Mouse (Mus musculus) cerebellum, adult 8-10 months (tissue): ENCODE measurements around the gene Ints5.
"Not testable (repeated sequence)": the region's sequence is repeated elsewhere in the genome, so short reads cannot be mapped to it uniquely, and the experiment has no call there.

ENCODE experiments used
- DNase-seq: peaks from one replicate; pipeline ENCODE4 v3.0.0; 2022

Ints5 gene

DNA sequence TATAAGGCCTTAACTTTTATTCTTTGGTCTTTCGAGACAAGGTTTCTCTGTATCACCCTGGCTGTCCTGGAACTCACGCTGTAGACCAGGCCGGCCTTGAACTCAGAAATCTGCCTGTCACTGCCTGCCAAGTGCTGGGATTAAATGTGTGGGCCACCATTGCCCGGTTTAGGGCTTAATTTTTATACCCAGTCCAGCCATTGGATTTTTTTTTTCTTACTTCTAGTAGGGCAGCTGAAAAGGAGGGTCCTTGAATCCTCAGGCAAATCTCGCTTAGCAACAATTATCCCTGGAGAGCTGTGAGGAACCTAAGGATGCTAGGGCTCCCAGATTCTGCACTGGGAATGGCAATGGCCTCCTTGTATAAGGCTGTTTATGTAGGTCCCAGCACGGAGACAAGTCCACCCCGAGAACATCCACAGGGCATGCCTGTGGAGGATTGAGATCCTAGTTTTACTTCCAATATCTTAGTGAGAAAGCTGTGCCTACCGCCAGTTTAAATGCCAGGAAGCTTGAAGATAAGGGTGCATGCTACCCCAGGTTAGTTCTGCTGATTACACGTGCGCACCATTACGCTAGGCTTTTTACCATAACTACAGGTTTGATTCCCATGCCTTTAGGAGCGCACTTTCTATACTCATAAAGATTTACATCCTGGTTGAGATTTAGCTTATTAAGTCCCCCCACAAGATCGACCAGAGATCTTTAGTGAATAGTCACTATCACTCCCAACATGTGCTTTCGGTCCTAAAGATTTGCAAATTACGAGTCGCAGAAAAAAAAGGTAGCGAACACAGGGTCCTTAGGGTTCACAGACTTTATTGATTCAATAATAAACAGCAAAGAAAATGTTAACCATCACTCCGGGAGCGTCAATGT is 5.0 kb upstream of the Ints5 start:
- no peak for DNase-seq

DNA sequence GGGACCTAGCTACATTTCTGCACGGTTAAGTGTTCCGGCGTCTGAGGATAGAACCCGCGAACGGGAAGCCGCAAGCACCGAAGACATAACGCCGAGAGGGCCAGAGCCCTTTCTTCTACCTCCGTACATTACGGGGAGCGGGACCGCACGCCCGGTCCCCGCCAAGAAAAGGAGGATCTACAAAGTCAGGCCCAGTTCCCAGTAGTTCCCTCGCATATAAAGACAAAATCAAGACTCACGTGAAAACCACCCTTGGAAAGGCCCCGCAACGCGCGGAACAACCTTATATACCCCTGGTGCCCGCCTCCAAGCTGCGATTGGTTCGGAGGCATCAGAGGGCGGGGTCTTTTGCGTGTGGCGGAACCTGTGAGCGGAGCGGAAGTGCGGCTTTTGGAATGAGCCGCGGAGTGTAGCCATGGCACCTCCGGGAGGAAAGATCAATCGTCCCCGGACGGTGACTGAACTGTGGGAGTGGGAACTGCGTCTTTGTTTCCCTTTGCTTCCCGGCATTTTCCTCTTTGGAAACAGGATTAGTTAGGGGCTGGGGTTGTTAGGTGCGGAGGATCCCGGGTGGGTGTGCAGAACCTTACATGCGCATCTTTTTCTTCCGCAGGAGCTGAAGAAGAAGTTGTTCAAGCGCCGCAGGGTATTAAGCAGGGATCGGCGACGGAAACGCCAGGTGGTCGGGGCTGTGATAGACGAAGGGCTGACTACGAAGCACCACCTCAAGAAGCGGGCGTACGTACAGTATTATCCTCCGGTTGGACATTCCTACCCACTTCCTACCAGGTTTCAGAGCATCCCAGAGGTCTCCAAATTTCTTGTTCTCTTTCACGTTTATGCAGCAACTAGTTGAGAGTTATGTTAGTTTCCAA is 4.1 kb upstream of the Ints5 start, which contains the start of the genes 1810009A15Rik and Gm49416:
Gene 1810009A15Rik (plus strand): TSS at position 343 of the 875 bp plus-strand sequence.
Gene Gm49416 (plus strand): TSS at position 416 of the 875 bp plus-strand sequence.
- DNase-seq = peak; percentile 92

DNA sequence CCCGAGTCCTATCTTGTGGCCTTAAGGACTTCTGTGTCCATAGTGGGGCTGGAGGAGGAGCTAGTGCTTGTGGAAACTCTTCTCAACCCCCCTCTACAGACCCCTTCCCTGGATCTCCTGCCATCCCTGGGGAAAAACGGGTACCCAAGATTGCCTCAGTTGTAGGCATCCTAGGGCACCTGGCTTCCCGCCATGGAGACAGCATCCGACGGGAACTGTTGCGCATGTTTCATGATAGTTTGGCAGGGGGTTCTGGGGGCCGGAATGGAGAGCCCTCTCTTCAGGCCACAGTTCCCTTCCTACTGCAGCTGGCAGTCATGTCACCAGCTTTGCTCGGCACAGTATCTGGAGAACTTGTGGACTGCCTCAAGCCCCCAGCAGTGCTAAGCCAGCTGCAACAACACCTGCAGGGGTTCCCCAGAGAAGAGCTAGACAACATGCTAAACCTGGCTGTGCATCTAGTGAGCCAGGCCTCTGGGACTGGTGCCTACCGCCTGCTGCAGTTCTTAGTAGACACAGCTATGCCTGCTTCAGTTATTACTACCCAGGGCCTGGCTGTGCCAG is 2.7 kb downstream of the Ints5 start:
- DNase-seq = no peak

DNA sequence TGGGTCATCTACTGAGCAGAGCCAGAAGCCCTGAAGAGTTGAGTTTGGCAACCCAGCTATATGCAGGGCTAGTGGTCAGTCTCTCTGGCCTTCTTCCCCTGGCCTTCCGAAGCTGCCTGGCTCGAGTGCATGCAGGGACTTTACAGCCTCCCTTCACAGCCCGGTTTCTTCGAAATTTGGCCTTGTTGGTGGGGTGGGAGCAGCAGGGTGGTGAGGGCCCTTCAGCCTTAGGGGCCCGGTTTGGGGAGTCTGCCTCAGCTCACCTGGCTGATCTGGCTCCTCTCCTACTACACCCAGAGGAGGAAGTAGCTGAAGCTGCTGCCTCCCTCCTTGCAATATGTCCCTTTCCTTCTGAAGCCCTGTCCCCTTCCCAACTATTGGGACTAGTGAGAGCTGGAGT is 3.4 kb downstream of the Ints5 start:
- DNase-seq = not testable (repeated sequence)

DNA sequence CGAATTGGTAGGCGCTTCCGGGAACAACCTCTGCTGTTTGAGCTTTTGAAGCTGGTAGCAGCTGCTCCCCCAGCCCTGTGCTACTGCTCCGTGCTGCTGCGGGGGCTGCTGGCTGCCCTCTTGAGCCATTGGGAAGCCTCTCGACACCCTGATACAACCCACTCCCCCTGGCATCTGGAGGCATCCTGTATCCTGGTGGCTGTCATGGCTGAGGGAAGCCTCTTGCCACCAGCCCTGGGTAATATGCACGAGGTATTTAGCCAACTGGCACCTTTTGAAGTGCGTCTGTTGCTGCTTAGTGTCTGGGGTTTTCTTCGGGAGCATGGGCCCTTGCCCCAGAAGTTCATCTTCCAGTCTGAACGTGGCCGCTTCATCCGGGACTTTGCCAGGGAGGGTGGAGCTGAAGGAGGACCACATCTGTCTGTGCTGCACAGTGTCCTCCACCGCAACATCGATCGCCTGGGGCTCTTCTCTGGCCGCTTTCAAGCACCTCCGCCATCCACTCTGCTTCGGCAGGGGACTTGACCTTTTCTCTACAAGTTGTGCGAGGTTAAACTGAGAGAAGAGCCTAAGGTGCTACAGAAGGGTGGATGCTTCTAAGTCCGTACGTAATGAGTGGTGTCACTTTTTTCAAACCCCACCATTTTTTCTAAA is 4.5 kb downstream of the Ints5 start:
- DNase-seq = not testable (repeated sequence)

DNA sequence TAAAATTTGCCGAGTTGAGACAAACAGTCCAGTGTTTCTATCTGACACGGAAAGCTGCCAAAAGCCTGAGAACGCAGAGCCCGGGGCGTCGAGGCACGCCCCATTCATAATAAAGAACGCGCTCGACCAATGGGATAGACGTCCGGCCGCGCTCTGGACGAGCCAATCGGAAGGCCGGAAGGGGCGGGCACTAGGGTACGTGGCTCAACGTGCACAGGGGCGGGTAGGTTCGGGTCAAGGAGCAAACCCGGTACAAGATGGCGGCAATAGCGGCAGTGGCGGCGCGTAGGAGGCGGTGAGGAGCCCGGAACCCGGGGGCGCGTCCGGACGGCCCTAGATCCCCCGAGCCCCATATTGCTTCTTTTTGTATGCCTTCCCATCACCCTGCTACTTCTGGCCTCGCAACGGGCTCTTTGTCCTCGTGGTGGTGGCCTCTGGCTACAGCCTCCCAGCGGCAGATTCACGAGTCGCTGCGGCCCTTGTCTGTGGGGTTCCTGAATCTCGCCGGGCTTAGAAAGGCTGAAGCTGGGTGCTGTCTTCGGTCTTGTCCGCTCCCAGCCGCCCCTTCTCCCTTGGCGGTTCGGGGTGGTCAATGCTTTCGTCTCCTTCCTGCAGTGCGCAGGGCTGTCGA is 5.2 kb downstream of the Ints5 start, which contains the start of gene Ganab:
Gene Ganab (plus strand): TSS at position 207 of the 631 bp plus-strand sequence.
- DNase-seq = peak; percentile 93

DNA sequence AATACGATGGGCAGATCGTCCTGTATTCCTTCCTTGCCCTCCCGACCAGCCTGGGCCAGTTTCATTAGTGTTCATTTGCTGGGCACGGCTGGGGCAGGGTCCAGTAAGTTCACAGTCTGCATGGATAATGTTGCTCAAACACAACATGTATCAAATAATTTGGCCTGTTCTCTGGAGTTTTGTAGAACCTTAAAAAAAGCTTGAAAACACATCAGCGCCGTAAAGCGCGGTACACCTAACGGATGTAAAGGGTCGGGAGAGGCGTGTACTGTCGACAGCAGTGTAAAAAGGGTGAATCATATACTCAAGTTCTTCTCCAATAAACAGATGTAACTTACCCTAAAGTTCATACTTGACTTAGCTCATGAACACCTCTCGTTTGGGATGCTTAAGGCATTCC is 5.8 kb downstream of the Ints5 start:
- no peak for DNase-seq

DNA sequence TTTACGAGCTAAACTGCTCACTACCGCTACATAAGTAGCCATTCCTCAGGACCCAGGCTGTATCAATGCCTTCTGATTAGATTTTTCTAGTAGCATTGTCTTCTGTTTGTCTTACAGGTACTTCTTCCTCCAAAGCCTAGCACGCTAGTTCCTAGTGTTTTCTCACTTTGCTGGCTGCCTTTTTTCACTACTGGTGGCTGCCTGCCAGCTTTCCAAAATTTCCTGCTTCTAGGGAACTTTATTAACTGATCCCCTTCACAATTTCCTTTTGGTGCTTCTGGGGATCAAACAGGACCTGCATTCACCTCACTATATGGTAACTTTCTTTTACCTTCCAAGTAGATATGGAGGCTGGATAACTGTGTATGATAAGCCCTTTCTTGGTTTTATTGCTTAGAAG is 6.3 kb downstream of the Ints5 start:
- DNase-seq = no peak

DNA sequence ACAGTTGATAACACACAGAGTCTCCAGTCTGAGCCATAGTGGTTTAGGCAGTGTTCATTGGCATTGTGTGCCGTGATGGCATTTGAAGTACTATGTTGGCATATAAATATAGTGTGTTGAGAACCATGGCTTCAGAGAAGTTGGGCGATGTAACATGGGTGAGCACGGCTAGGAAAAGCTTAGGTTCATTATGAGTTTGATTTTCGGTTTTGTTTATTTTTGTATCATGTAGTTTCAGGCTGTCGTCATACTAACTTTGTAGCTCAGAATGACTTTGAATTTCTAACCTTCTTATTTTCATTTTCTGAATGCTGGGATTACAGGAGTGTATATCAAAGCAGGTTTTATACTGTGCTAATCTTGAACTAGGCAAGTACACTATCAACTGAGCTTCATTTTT is 10.6 kb downstream of the Ints5 start:
- DNase-seq = no peak

DNA sequence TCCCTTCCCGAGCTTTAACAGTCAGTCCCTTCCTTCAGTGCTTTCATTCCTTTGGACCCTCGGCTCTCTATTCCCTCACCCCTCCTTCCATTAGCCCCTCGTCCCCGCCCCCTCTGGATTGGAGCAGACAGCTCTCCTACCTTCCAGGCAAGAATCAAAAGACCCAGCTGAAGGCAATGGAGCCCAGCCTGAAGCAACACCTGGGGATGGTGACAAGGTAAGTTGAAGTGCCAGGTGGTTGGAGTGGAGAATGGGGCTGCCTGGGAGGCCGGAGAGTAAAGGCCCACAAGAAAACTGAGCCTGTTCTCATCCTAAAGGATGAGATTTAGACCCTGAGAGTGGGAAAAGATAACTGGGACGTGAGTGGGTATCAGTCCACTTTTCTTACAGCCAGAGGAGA is 15.7 kb downstream of the Ints5 start:
- DNase-seq = no peak

DNA sequence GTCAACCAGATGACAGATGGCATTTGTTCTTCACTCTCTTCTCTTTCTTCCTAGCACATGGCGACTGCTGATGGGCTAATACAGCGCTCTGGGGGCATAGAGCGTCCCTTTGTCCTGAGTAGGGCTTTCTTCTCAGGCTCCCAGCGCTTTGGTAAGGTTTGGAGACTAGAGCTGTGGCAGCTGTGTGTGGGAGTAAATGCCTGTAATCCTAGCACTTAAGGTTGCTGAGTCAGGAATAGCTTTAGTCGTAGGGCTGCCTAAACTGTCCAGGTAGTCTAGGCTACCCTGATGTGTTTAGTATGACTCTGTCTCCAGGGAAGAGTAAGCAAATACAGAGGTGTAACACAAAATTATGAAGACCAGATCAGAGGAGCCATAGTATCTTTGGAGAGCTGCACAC is 19.0 kb downstream of the Ints5 start:
- DNase-seq = no peak

DNA sequence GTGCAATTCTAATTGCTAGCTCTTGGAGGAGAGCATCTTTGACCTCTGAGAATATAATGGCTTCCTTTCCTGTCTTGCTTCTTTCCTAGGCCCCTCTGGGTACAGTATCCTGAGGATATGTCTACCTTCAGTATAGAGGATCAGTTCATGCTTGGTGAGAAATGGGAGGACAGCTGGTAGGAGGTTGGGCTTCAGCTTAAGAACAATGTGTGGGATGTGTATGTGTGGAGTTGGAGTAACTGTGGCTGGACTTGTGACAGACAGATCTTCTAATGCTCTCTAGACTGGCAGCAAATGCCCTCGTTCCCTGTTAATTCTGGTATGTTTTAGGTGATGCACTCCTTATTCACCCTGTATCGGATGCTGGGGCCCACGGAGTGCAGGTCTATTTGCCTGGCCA is 21.4 kb downstream of the Ints5 start:
- DNase-seq = no peak

DNA sequence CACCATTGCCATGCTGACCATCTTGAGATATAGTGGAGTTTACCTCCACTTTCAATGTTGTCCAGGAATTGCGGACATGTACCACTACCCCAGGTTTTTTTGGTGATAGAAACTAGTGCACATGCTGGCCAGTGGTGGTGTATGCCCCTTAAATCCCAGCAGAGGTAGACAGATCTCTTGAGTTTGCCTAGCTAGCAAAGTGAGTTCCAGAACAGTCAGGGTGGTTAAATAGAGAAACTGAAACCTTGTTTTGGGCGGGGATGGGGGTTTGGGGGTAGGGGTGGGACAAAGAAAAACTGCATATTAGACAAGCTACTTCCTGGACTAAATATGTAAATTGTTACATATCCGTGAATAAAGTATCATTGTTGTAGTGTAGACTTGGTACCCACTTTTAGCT is 26.2 kb downstream of the Ints5 start:
- no peak for DNase-seq

DNA sequence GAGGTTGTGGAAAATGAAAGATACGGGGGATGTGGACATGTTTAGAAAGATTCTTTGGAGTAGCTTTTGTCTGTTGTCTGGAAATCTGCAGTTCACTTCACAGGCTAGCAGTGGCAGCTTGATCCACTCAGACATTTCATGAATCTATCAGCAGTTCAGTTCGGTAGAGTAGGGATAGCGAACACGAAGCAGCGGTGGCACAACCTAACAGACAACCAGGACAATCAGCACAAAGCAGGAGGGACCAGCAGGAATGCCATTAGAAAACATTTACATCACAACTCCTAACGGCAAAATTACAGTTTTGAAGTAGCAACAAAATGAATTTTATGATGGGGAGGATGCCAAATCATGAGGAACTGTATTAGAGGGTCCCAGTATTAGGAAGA is 26.9 kb downstream of the Ints5 start:
- no peak for DNase-seq

DNA sequence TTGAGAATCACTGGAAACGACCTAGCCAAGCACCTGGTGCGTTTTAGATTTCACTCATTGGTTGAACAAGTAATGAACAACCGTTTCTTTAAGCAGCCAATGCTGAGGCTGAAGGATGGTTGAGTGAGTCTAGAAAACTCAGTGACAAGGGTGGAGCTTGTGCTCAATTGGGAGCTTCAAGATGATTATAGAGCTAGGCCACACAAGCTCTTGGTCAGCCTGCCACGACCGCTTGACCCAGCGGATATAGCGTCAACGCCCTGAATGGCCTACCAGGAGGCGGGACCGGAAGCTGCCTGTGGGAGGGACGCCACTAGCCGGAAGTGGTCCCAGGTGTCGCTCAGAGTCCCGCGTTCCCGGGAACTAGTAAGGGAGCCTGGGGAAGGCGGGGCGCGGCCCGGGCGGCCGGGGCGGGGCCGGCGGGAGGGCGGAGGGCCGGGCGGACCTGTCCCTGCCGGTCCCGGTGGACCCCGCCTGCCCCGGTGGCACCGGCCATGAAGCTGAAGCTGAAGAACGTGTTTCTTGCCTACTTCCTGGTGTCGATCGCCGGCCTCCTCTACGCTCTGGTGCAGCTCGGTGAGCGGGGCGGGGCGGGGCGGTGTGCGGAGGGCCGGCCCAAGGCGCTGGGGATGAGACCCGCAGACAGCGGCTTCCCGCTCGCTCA is 27.4 kb downstream of the Ints5 start, which contains the start of gene B3gat3:
Gene B3gat3 (plus strand): TSS at position 302 of the 664 bp plus-strand sequence.
- peak; percentile 94 for DNase-seq

DNA sequence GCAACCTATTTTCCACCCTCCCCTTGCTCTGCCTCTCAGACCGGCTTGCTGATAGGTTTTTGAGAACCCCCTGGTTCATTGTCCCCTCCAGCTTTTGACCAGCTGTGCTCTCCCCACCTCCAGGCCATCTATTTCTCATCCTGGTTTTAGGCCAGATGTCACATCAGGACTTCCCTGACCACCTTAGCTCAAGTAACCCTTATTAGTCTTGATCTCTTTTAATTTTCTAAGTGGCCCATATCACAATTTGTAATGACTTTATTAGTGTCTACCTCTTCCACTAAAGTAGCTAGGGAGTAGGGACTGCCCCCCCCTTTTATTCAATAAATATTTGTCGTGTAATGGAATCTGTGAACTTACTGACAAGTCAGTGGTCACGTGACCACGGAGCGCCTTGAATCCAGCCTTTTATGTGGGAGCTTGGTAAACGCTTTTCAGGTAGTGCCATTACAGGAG is 28.1 kb downstream of the Ints5 start:
- no peak for DNase-seq

DNA sequence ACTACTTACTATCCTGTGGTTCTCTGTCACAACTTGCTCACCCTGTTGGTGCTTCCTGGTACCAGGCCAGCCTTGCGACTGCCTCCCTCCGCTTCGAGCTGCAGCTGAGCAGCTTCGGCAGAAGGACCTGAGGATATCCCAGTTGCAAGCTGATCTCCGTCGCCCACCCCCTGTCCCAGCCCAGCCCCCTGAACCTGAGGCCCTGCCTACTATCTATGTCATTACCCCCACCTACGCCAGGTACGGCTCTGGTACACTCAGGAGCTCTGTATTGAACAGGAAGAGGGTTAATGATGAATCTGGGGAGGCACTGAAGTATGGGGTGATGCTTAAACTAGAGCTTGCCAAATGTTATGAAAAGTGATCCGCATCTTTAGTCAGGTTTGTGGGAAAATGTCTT is 28.9 kb downstream of the Ints5 start:
- DNase-seq = no peak

DNA sequence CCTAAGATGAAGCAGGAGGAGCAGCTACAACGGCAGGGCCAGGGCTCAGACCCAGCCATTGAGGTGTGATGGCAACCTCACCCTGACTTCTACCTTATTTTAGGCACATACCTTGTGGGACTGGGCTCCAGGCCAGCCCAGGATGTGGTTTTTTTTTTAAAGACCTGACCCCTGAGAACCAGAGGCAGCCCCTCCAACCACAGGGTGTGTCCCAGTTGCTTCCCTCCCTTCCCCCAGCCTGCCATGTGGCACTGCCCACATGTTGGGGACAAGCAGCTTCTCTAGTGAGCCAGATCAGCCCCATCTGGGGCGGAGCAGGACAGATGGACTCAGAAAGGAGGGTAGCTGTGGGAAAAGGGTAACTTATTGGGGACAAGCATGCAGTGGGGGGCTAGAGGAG is 34.0 kb downstream of the Ints5 start:
- no peak for DNase-seq

DNA sequence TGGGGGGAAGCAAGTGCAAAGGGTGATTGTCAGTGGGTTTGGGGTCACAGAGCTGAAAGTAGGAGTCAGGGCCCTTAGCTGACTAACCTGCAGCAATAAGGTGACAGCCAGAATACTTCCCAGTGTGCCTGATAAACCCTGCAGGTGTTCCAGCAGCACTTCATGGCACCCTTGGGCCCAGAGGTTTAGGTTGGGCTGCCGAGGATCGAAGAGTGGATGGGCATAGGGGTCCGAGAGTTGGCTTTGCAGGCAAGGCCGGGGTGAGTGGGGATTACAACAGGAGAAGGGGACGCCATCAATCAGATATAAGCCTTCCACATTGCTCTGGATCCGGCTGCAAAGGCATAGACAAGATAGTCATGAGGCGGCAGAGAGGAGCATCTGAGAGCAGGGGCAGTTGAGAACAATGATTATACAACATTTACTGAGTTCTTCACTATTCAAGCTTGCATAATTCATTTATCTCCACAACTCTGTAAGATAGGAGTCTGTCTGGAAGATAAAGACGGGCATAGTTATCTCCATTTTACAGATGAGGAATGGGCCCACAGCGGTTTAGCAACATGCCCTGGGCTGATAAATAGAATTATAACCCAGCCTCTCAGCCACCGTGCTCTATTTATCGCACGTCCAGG is 35.2 kb downstream of the Ints5 start:
- DNase-seq = no peak

DNA sequence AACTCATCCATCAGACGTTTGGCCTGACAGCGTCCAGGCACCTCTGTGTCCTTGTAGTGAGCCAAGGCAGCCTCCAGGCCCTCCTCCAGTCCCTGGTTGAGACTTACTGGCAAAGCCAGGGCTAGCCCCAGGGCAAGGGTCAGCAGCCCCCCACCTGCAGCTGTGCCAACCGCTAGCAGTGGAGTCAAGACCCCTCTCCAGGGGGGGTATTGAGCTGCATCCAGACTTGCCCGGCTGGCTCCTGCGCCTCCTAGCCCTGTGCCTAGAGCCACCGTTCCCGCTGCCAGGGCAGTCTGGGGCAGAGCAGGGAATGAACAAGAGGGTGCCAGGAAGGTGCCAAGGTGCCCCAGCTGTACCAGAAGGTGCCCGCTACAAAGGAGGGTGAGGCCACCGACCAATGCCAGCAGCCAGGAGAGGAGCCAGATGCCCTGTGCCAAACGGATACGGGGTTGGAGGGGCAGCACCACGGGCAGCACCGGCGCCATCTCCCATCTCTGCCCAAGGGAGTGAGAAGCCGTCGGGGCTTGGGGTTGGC is 36.0 kb downstream of the Ints5 start:
- no peak for DNase-seq
